8 mouse cellular contexts compared by ENCODE assay signal in genomic region chr15:85041546-85042225, GRCm38 (mm10). TPM values are rescaled to one million over a fixed set of nuclear protein-coding genes. Genes with fewer than 3 reads are reported as not detected.
DNase-seq lines count a peak whose midpoint lies in the region; ATAC-seq lines count a peak whose summit lies in the region.

No protein-coding gene starts in this region.

- H3K27me3 ChIP-seq in lung, embryonic 16.5 days (ENCODE audit: control insufficient read depth, insufficient read depth, low read depth, low read length) = no peaks in the 10 kb centered on the region
- H3K27me3 ChIP-seq in forebrain, embryonic 14.5 days (replicated peaks; ENCODE audit: control insufficient read depth, insufficient read depth, low read length) = no peaks in the 10 kb centered on the region
- H3K27me3 ChIP-seq in hindbrain, embryonic 15.5 days = no peaks in the 10 kb centered on the region
- H3K27me3 ChIP-seq in neural tube, embryonic 14.5 days (ENCODE audit: control insufficient read depth, insufficient read depth, low read length) = no peaks in the 10 kb centered on the region

- peak overlapping the region; percentile 21; the same call in 1 of the 2 replicates for H3K9ac ChIP-seq in lung, embryonic 16.5 days (ENCODE audit: low read length)
- H3K9ac ChIP-seq in forebrain, embryonic 14.5 days (ENCODE audit: low read length) = no peak overlapping the region
- no peak overlapping the region for H3K9ac ChIP-seq in hindbrain, embryonic 15.5 days
- no peak overlapping the region for H3K9ac ChIP-seq in neural tube, embryonic 14.5 days (replicated peaks; ENCODE audit: low read depth, low read length)

- H3K36me3 ChIP-seq in lung, embryonic 16.5 days (ENCODE audit: control insufficient read depth, insufficient read depth, low read length) = 0 out of 2 replicates have a peak, but pooled peaks cover 4% of the 10 kb centered on the region
- H3K36me3 ChIP-seq in forebrain, embryonic 14.5 days (ENCODE audit: control insufficient read depth, insufficient read depth, low read length) = peaks cover 9% of the 10 kb centered on the region
- H3K36me3 ChIP-seq in hindbrain, embryonic 15.5 days = peaks cover 8% of the 10 kb centered on the region; the same call in 1 of the 2 replicates
- 0 out of 2 replicates have a peak, but pooled peaks cover 4% of the 10 kb centered on the region for H3K36me3 ChIP-seq in neural tube, embryonic 14.5 days (ENCODE audit: control insufficient read depth, insufficient read depth, low read length)

- H3K9me3 ChIP-seq in lung, embryonic 16.5 days (ENCODE audit: control insufficient read depth, low read length) = no peaks in the 10 kb centered on the region
- no peaks in the 10 kb centered on the region for H3K9me3 ChIP-seq in forebrain, embryonic 14.5 days (replicated peaks; ENCODE audit: control insufficient read depth, low read length)
- no peaks in the 10 kb centered on the region for H3K9me3 ChIP-seq in hindbrain, embryonic 15.5 days
- no peaks in the 10 kb centered on the region for H3K9me3 ChIP-seq in neural tube, embryonic 14.5 days (ENCODE audit: control insufficient read depth, low read length)

- WGBS in lung, embryonic 16.5 days = 65% methylated on average over 10 of the region's 10 CpGs
- 73% methylated on average over 10 of the region's 10 CpGs for WGBS in forebrain, embryonic 14.5 days
- WGBS in hindbrain, embryonic 15.5 days = 63% methylated on average over 10 of the region's 10 CpGs
- whole genome bisulfite sequencing in neural tube, embryonic 14.5 days = 82% methylated on average over 10 of the region's 10 CpGs

- no peak overlapping the region for H3K4me3 ChIP-seq in lung, embryonic 16.5 days (ENCODE audit: low read length)
- no peak overlapping the region for H3K4me3 ChIP-seq in forebrain, embryonic 14.5 days (ENCODE audit: low read depth, low read length)
- no peak overlapping the region for H3K4me3 ChIP-seq in hindbrain, embryonic 15.5 days
- no peak overlapping the region for H3K4me3 ChIP-seq in neural tube, embryonic 14.5 days (ENCODE audit: low read depth, low read length)

- H3K4me2 ChIP-seq in lung, embryonic 16.5 days (ENCODE audit: low read depth, low read length) = no peak overlapping the region
- peak overlapping the region; percentile 20; the same call in 1 of the 2 replicates for H3K4me2 ChIP-seq in forebrain, embryonic 14.5 days (ENCODE audit: low read length)
- no peak overlapping the region for H3K4me2 ChIP-seq in hindbrain, embryonic 15.5 days
- no peak overlapping the region for H3K4me2 ChIP-seq in neural tube, embryonic 14.5 days (ENCODE audit: low read depth, low read length)

- DNase-seq in lung, postnatal 25 days (ENCODE audit: low spot score) = no peak
- no peak for DNase-seq in forebrain, embryonic 14.5 days (ENCODE audit: low spot score)
- DNase-seq in urinary bladder, postnatal 14 days (ENCODE audit: low spot score) = no peak
- DNase-seq in cerebellum, postnatal 14 days = no peak
- DNase-seq in ovary, postnatal 10 days (ENCODE audit: low spot score) = no peak

- 0 out of 2 replicates have a peak, but pooled peaks have one; percentile 0 for ATAC-seq in lung, embryonic 16.5 days (ENCODE audit: low read depth)
- no peak for ATAC-seq in forebrain, embryonic 14.5 days
- no peak for ATAC-seq in hindbrain, embryonic 15.5 days (ENCODE audit: low FRiP score, low read depth)
- ATAC-seq in neural tube, embryonic 14.5 days (ENCODE audit: low read depth) = no peak

- peak overlapping the region; percentile 90 for H3K27ac ChIP-seq in lung, embryonic 16.5 days (ENCODE audit: low read length)
- H3K27ac ChIP-seq in forebrain, embryonic 14.5 days (ENCODE audit: low read depth, low read length) = peak overlapping the region; percentile 52; the same call in 1 of the 2 replicates
- peak overlapping the region; percentile 80 for H3K27ac ChIP-seq in hindbrain, embryonic 15.5 days (replicated peaks)
- peak overlapping the region; percentile 57 for H3K27ac ChIP-seq in neural tube, embryonic 14.5 days (ENCODE audit: low read depth, low read length)

- H3K4me1 ChIP-seq in lung, embryonic 16.5 days (replicated peaks; ENCODE audit: control insufficient read depth, insufficient read depth, low read length) = peaks cover 31% of the 10 kb centered on the region
- peaks cover 25% of the 10 kb centered on the region for H3K4me1 ChIP-seq in forebrain, embryonic 14.5 days (ENCODE audit: control insufficient read depth, insufficient read depth, low read length)
- H3K4me1 ChIP-seq in hindbrain, embryonic 15.5 days (replicated peaks) = peaks cover 60% of the 10 kb centered on the region
- H3K4me1 ChIP-seq in neural tube, embryonic 14.5 days (ENCODE audit: control insufficient read depth, insufficient read depth, low read length) = peaks cover 20% of the 10 kb centered on the region

RNA-seq across cellular contexts. Expression of gene Fam118a, which starts 12.9 kb away (rescaled TPM):
- polyA plus RNA-seq in lung, embryonic 16.5 days (2015; fragmentation: Nextera tagmentation; extraction: Ambion mirVana) = 31.9 and 34.1 TPM in 2 replicates
- 29.2 and 29.4 TPM in 2 replicates for polyA plus RNA-seq in forebrain, embryonic 14.5 days (2014; fragmentation: Nextera tagmentation; extraction: Ambion mirVana)
- 30.1 and 30.8 TPM in 2 replicates for polyA plus RNA-seq in hindbrain, embryonic 15.5 days (2015; fragmentation: Nextera tagmentation; extraction: Ambion mirVana)
- 27.3 and 30.0 TPM in 2 replicates for polyA plus RNA-seq in neural tube, embryonic 14.5 days (2014; fragmentation: Nextera tagmentation; extraction: Ambion mirVana)

RNA-seq across cellular contexts. Expression of gene Upk3a, which starts 24.7 kb away (rescaled TPM):
- polyA plus RNA-seq in lung, embryonic 16.5 days (2015; fragmentation: Nextera tagmentation; extraction: Ambion mirVana) = 13.3 and 18.3 TPM in 2 replicates
- 1.1 and 1.3 TPM in 2 replicates for polyA plus RNA-seq in forebrain, embryonic 14.5 days (2014; fragmentation: Nextera tagmentation; extraction: Ambion mirVana)
- 0.91 and 1.6 TPM in 2 replicates for polyA plus RNA-seq in hindbrain, embryonic 15.5 days (2015; fragmentation: Nextera tagmentation; extraction: Ambion mirVana)
- 0.58 and 0.88 TPM in 2 replicates for polyA plus RNA-seq in neural tube, embryonic 14.5 days (2014; fragmentation: Nextera tagmentation; extraction: Ambion mirVana)

RNA-seq across cellular contexts. Expression of gene 5031439G07Rik, which starts 53.3 kb away (rescaled TPM):
- 5.0 and 5.6 TPM in 2 replicates for polyA plus RNA-seq in lung, embryonic 16.5 days (2015; fragmentation: Nextera tagmentation; extraction: Ambion mirVana)
- polyA plus RNA-seq in forebrain, embryonic 14.5 days (2014; fragmentation: Nextera tagmentation; extraction: Ambion mirVana) = 14.1 and 16.1 TPM in 2 replicates
- polyA plus RNA-seq in hindbrain, embryonic 15.5 days (2015; fragmentation: Nextera tagmentation; extraction: Ambion mirVana) = 39.3 and 43.6 TPM in 2 replicates
- 20.9 and 21.8 TPM in 2 replicates for polyA plus RNA-seq in neural tube, embryonic 14.5 days (2014; fragmentation: Nextera tagmentation; extraction: Ambion mirVana)
